Mouse (Mus musculus) liver, postnatal 0 days (tissue): ENCODE data around the gene Glb1l2.

ENCODE experiments used
- CTCF ChIP-seq: sonication (generic); IDR thresholded peaks from 2 replicates; pipeline ENCODE4 v1.5.1; 2016; ENCODE audit warnings: antibody characterized with exemption, low read depth
- EP300 ChIP-seq: IDR thresholded peaks from 2 replicates; pipeline ENCODE4 v1.6.1; 2016; ENCODE audit warnings: antibody characterized with exemption, low read depth, mild to moderate bottlenecking

DNA sequence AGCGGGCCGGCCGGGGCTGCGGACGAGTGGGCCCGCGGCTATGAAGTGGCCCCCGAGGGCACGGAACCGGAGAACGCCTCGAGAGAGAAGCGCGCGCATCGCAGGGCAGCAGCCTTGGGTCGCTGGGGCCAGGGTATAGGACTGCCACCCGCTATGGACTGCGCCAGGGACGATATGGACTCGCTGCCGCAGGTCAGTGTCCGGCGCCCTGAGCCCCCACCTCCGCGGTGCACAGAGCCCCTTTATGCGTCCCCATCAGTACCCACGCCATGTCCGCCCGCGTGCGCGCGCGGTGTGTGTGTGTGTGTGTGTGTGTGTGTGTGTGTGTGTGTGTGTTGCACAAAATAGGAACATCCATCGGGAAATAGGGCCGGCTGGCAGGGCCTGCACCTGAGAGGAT lies 72.3 kb downstream of the Glb1l2 start:
- TF ChIP-seq CTCF (no peak), EP300 (no peak)
